Mouse (Mus musculus): ENCODE measurements around the gene Slc38a4. TPM values are rescaled to one million over a fixed set of nuclear protein-coding genes. Genes with fewer than 3 reads are reported as not detected.

Slc38a4 gene
- polyA plus RNA-seq, 1 experiment from 2014 or later, result 89.0 TPM

DNA sequence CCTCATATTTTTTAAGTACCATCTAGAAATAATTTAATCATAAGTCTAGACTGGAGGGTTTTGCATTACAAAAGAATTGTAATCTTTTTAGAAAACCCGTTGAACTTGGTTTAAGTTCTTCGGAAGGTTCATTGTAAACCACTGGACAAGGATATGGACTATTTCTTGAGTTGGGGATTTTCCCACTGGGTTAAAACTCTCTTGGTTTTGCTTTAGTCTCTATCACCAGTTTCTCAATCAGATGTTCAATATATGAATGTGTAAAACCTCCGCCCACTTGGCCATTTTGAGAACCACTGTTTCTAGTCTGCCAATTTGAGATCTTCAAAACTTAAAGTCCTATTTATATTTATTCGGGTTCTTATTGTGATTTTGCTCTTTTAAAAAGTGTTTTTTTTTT is 25.6 kb downstream of the Slc38a4 start:
- Histone ChIP-seq H3K27me3 (replicated peaks; ENCODE audit: control insufficient read depth, insufficient read depth, low read length) (no peaks in the 10 kb centered on the region), H3K4me3 (ENCODE audit: low read depth, low read length) (no peak overlapping the region), H3K9me3 (ENCODE audit: control insufficient read depth, low read length) (no peaks in the 10 kb centered on the region), H3K4me2 (ENCODE audit: low read depth, low read length) (no peak overlapping the region), H3K36me3 (ENCODE audit: control insufficient read depth, insufficient read depth, low read length) (no peaks in the 10 kb centered on the region), H3K4me1 (ENCODE audit: control insufficient read depth, insufficient read depth, low read length) (no peaks in the 10 kb centered on the region), H3K27ac (replicated peaks; ENCODE audit: low read depth, low read length) (no peak overlapping the region), H3K9ac (ENCODE audit: low read depth, low read length) (no peak overlapping the region)
- 89% methylated on average over 4 of the region's 4 CpGs for WGBS
- no peak for DNase-seq (ENCODE audit: low spot score)
- ATAC-seq (ENCODE audit: low read depth), result no peak

- ATAC-seq (ENCODE audit: low read depth), result no peak
- H3K9me3 ChIP-seq (ENCODE audit: control insufficient read depth, low read length), result no peaks in the 10 kb centered on the region
- no peak for DNase-seq (ENCODE audit: low spot score)
- WGBS, result 82% methylated on average over 9 of the region's 9 CpGs
- no peak overlapping the region for H3K9ac ChIP-seq (ENCODE audit: low read depth, low read length)
- H3K27ac ChIP-seq (replicated peaks; ENCODE audit: low read depth, low read length), result no peak overlapping the region
- no peaks in the 10 kb centered on the region for H3K27me3 ChIP-seq (replicated peaks; ENCODE audit: control insufficient read depth, insufficient read depth, low read length)
- H3K36me3 ChIP-seq (ENCODE audit: control insufficient read depth, insufficient read depth, low read length), result no peaks in the 10 kb centered on the region
- H3K4me2 ChIP-seq (ENCODE audit: low read depth, low read length), result no peak overlapping the region
- no peak overlapping the region for H3K4me3 ChIP-seq (ENCODE audit: low read depth, low read length)
- H3K4me1 ChIP-seq (ENCODE audit: control insufficient read depth, insufficient read depth, low read length), result no peaks in the 10 kb centered on the region
These were observed 26.5 kb downstream of the Slc38a4 start for GRCm38 (mm10) chr15:97029064-97029791.

- H3K4me3 ChIP-seq (ENCODE audit: low read depth, low read length), result no peak overlapping the region
- no peaks in the 10 kb centered on the region for H3K9me3 ChIP-seq (ENCODE audit: control insufficient read depth, low read length)
- H3K4me1 ChIP-seq (ENCODE audit: control insufficient read depth, insufficient read depth, low read length), result no peaks in the 10 kb centered on the region
- ATAC-seq (ENCODE audit: low read depth) (no peak), DNase-seq (ENCODE audit: low spot score) (no peak)
- H3K27ac ChIP-seq (replicated peaks; ENCODE audit: low read depth, low read length), result no peak overlapping the region
- no peaks in the 10 kb centered on the region for H3K27me3 ChIP-seq (replicated peaks; ENCODE audit: control insufficient read depth, insufficient read depth, low read length)
- no peak overlapping the region for H3K9ac ChIP-seq (ENCODE audit: low read depth, low read length)
- no peak overlapping the region for H3K4me2 ChIP-seq (ENCODE audit: low read depth, low read length)
- no peaks in the 10 kb centered on the region for H3K36me3 ChIP-seq (ENCODE audit: control insufficient read depth, insufficient read depth, low read length)
- 83% methylated on average over 11 of the region's 11 CpGs for WGBS
These were observed 27.1 kb downstream of the Slc38a4 start for GRCm38 (mm10) chr15:97028651-97029050.

DNA sequence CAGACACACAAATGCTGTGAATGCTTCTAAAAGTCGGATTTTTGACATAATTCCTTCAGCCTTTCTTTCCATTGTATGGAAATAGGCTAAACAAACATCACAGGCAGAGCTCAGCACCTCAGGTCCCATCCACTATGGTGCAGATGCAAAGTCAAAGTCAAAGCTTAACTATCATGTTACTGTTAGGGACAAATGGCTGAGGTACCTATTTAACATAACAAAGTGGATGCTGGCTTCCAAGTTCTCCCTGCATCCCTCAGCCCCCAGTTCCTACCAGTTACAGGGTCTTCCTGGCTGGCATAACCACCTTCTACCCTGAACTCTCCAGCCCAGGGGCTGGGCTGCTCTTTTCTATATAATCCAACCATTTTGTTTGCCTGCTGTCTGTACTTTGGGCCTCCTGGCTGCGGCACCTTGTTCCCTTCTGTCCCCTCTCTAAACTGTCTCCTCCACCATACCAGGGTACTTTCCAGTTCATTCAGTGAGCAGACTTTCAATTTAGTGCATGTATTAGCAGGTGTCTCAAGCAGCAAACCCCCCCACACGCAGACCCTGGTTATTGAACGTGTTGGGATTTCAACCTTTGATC is 27.6 kb downstream of the Slc38a4 start:
- Histone ChIP-seq H3K27me3 (replicated peaks; ENCODE audit: control insufficient read depth, insufficient read depth, low read length) (no peaks in the 10 kb centered on the region), H3K9me3 (ENCODE audit: control insufficient read depth, low read length) (no peaks in the 10 kb centered on the region), H3K27ac (replicated peaks; ENCODE audit: low read depth, low read length) (no peak overlapping the region), H3K9ac (ENCODE audit: low read depth, low read length) (no peak overlapping the region), H3K4me2 (ENCODE audit: low read depth, low read length) (no peak overlapping the region), H3K4me3 (ENCODE audit: low read depth, low read length) (no peak overlapping the region), H3K36me3 (ENCODE audit: control insufficient read depth, insufficient read depth, low read length) (no peaks in the 10 kb centered on the region), H3K4me1 (ENCODE audit: control insufficient read depth, insufficient read depth, low read length) (no peaks in the 10 kb centered on the region)
- DNase-seq (ENCODE audit: low spot score) (no peak), ATAC-seq (ENCODE audit: low read depth) (no peak)
- WGBS, result 55% methylated on average over 4 of the region's 4 CpGs

DNA sequence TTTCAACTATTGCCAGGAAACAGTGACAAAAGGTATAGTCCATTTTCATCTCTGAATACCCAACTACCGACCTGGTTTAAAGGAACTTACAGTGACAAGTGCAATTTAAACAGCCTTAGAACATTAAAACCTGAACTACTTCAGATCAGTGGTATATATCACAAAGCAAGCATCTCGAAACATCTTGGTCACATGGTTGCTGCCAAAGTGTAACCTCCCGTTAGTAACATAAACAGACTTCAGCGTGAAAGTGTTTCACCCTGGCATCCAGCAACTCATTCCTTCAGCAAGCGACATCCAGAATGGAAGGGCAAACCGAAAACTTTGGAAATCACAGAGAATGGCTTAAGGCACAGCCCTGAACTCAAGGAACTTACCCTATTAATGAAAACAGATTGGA is 29.1 kb downstream of the Slc38a4 start:
- WGBS, result 70% methylated on average over 6 of the region's 6 CpGs
- no peak for ATAC-seq (ENCODE audit: low read depth)
- Histone ChIP-seq H3K4me3 (ENCODE audit: low read depth, low read length) (no peak overlapping the region), H3K27me3 (replicated peaks; ENCODE audit: control insufficient read depth, insufficient read depth, low read length) (no peaks in the 10 kb centered on the region), H3K9ac (ENCODE audit: low read depth, low read length) (no peak overlapping the region), H3K9me3 (ENCODE audit: control insufficient read depth, low read length) (peaks cover under 1% of the 10 kb centered on the region; the same call in 1 of the 2 replicates), H3K27ac (replicated peaks; ENCODE audit: low read depth, low read length) (no peak overlapping the region), H3K36me3 (ENCODE audit: control insufficient read depth, insufficient read depth, low read length) (no peaks in the 10 kb centered on the region), H3K4me2 (ENCODE audit: low read depth, low read length) (no peak overlapping the region), H3K4me1 (ENCODE audit: control insufficient read depth, insufficient read depth, low read length) (no peaks in the 10 kb centered on the region)
- DNase-seq (ENCODE audit: low spot score), result no peak

DNA sequence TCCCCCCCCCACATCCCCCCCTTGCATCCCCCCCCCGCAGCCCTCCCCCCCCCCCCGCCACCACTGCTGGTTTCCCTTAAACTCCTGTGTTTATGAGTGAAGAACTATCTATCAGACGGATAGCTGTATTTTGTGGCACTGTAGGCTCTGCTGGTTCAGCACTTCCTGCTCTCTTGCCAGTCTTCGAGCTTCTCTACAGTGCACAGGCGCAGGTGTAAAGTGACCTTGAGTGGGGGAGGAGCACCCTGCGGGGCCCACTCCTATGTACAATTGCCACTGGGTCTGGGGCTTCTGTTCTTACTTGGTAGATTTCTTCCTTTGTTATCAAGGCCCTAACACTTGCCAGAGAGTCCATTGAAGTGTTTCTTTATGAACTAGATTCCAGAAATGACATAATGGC is 33.0 kb downstream of the Slc38a4 start:
- H3K4me1 ChIP-seq (ENCODE audit: control insufficient read depth, insufficient read depth, low read length), result 0 out of 2 replicates have a peak, but pooled peaks cover 3% of the 10 kb centered on the region
- H3K4me2 ChIP-seq (ENCODE audit: low read depth, low read length), result no peak overlapping the region
- no peak for ATAC-seq (ENCODE audit: low read depth)
- no peaks in the 10 kb centered on the region for H3K36me3 ChIP-seq (ENCODE audit: control insufficient read depth, insufficient read depth, low read length)
- H3K9ac ChIP-seq (ENCODE audit: low read depth, low read length), result no peak overlapping the region
- H3K27ac ChIP-seq (replicated peaks; ENCODE audit: low read depth, low read length), result no peak overlapping the region
- no peaks in the 10 kb centered on the region for H3K27me3 ChIP-seq (replicated peaks; ENCODE audit: control insufficient read depth, insufficient read depth, low read length)
- no peak overlapping the region for H3K4me3 ChIP-seq (ENCODE audit: low read depth, low read length)
- 76% methylated on average over 4 of the region's 6 CpGs for WGBS
- DNase-seq (ENCODE audit: low spot score), result no peak
- H3K9me3 ChIP-seq (ENCODE audit: control insufficient read depth, low read length), result peaks cover 4% of the 10 kb centered on the region; the same call in 1 of the 2 replicates

GRCm38 (mm10) chr15:97022213-97022612 is 33.5 kb downstream of the Slc38a4 start:
- no peak overlapping the region for H3K4me3 ChIP-seq (ENCODE audit: low read depth, low read length)
- no peak overlapping the region for H3K4me2 ChIP-seq (ENCODE audit: low read depth, low read length)
- DNase-seq (ENCODE audit: low spot score) (no peak), ATAC-seq (ENCODE audit: low read depth) (no peak)
- no peaks in the 10 kb centered on the region for H3K27me3 ChIP-seq (replicated peaks; ENCODE audit: control insufficient read depth, insufficient read depth, low read length)
- 0 out of 2 replicates have a peak, but pooled peaks cover 3% of the 10 kb centered on the region for H3K4me1 ChIP-seq (ENCODE audit: control insufficient read depth, insufficient read depth, low read length)
- 82% methylated on average over 2 of the region's 2 CpGs for WGBS
- H3K9ac ChIP-seq (ENCODE audit: low read depth, low read length), result no peak overlapping the region
- no peak overlapping the region for H3K27ac ChIP-seq (replicated peaks; ENCODE audit: low read depth, low read length)
- peaks cover 4% of the 10 kb centered on the region; the same call in 1 of the 2 replicates for H3K9me3 ChIP-seq (ENCODE audit: control insufficient read depth, low read length)
- no peaks in the 10 kb centered on the region for H3K36me3 ChIP-seq (ENCODE audit: control insufficient read depth, insufficient read depth, low read length)

GRCm38 (mm10) chr15:97020221-97020620 is 35.5 kb downstream of the Slc38a4 start:
- Histone ChIP-seq H3K27ac (replicated peaks; ENCODE audit: low read depth, low read length) (no peak overlapping the region), H3K4me2 (ENCODE audit: low read depth, low read length) (no peak overlapping the region), H3K9me3 (ENCODE audit: control insufficient read depth, low read length) (peaks cover 4% of the 10 kb centered on the region; the same call in 1 of the 2 replicates), H3K36me3 (ENCODE audit: control insufficient read depth, insufficient read depth, low read length) (0 out of 2 replicates have a peak, but pooled peaks cover 7% of the 10 kb centered on the region), H3K27me3 (replicated peaks; ENCODE audit: control insufficient read depth, insufficient read depth, low read length) (no peaks in the 10 kb centered on the region), H3K4me3 (ENCODE audit: low read depth, low read length) (no peak overlapping the region), H3K4me1 (ENCODE audit: control insufficient read depth, insufficient read depth, low read length) (0 out of 2 replicates have a peak, but pooled peaks cover 3% of the 10 kb centered on the region), H3K9ac (ENCODE audit: low read depth, low read length) (no peak overlapping the region)
- 83% methylated on average over 6 of the region's 6 CpGs for WGBS
- ATAC-seq (ENCODE audit: low read depth), result no peak
- no peak for DNase-seq (ENCODE audit: low spot score)
